Mouse (Mus musculus) heart, postnatal 36 days (tissue): ENCODE data around the gene Rasa3. TPM values are rescaled to one million over a fixed set of nuclear protein-coding genes. Genes with fewer than 3 reads are reported as not detected.

Experiments used
- DNase-seq, 2 experiments: peaks; one replicate each; pipeline ENCODE4 v3.0.0; 2021 to 2022
- intact Hi-C: fragments of 180-260 bp; cut with DNase I; formaldehyde crosslinking; loops from one replicate; pipeline ENCODE4 v1.15.1; 2025
- total RNA-seq, 2 experiments: library from RNA; stranded (reverse); gene quantifications; 2 replicates each; pipeline ENCODE4 v1.2.3; 2021

The Rasa3 gene
- total RNA-seq, 2 experiments from 2014 or later = 18.0 to 21.1 TPM

DNA sequence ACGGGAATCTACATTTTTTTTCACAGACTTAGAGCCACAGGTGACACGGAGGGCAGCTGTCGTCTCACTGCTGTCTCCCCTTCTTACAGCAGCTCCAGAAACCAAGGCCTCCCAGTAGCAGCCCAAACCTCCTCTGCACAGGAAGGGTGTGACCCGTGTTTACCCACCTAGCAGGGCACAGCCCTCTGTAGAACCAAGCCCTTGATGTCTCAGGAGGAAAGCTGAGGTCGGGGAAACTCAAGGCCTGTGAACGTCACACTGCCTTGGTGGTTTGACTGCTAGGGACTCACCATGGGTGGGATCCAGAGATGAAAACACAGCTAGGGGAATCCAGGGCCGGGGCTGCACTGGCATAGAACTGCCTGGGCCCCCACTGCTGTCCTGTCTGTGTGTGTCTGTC is 9.0 kb upstream of the Rasa3 start:
- no peak for DNase-seq
- intact Hi-C loops = no loop called here

DNA sequence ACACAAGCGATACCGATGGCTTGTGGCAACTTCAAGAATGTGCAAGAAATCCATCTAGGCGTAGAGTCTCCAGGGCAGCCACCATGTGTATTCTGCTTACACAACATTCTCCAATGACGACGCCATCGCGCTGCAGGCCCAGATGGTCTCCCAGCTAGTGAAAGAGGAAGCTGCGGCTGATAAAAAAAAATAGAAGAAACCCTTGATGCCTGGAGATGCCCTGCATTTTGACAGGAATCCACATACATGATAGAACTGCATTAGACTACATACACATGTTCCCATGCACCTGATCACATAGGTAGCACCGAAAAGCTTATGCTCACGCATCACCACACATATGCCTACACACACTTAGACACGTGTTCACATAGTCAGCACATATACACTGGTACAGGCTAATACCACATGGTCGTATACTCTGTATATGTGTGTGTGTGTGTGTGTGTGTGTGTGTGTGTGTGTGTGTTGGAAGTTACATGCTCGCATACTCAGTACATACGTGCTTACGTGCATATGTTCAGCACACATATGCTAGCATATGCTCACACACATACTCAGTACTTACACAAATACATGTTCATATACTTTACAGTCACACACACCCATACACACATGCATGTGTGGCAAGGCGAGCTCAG is 8.4 kb upstream of the Rasa3 start:
- DNase-seq = no peak
- intact Hi-C loops = no loop called here

DNA sequence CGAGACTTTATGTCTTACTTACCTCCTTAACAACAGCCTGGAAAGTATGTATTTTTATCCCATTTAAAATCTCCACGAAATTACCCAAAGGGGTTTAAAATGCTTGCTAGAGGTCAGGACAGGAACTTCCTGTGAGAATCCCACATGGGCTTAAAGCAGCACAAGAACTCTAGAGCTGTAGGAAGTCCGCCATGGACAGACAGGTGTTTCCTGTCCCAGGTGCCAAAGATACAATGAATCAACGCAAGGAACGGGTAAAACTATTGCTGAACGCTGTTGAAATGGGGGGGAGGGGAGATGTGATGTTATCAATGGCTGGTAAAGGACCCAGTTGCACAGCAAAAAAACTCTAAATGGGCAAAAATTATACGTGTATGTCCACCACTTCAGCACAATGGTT is 6.7 kb upstream of the Rasa3 start:
- intact Hi-C loops = loop anchor here (5.0 kb wide), 1 partner anchor 192 kb away; the partner anchor contains the start of gene Gas6
- DNase-seq = no peak

DNA sequence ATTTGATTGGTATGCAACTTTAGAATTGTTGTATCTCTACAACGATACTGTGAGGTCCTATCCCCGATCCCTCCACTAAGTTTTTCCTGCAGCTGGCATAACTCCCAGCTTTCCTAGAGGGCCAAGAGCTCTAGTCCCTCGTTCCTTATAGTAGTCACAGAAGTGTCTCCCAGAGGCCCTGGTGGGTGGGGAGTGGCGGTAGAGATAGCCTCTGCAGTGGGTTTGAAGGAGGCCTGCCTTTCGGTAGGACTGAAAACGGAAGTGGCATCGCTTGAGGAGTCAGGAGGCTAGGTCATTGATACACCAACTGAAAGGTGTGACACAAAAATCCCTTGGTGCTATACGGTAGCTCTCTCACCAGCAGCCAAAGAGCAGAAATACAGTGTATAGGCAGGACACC is 779 bp upstream of the Rasa3 start:
- no peak for DNase-seq
- intact Hi-C loops = no loop called here

DNA sequence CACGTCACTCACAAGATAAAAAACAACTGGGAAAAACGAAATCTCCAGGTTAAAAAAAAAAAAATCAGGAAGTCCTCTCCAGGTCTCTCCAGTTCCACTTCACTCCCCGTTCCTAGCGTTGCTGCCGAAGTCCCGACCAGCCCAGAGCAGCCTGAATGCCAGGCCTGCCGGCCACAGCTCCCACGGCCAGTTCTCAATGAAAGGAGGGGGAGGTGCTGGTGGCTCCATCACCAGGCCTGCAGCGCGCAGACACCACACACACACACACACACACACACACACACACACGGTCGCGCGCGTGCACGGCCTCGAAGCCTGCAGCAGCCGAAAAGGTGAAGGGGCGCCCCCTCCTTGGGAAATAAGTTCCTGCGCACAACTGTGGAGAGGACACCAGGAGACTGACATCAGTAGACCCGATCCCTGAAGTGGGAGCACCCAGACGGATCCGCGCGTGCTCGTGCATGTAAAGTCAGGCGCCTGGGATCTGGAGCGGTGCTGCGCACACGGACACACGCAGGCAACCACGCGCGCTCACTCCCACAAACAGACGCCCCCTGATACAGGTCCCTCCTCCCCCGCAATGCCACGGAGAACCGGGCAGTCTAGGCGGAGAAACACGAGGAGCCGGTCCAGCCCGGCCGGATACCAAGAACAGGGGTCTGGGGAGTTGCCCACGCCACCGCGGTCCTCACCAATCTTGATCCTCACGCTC is 546 bp downstream of the Rasa3 start:
- DNase-seq = peak; percentile 67 to 70
- intact Hi-C loops = loop anchor here (2.0 kb wide), 2 partner anchors 52 to 126 kb away; no protein-coding TSS in a partner anchor

DNA sequence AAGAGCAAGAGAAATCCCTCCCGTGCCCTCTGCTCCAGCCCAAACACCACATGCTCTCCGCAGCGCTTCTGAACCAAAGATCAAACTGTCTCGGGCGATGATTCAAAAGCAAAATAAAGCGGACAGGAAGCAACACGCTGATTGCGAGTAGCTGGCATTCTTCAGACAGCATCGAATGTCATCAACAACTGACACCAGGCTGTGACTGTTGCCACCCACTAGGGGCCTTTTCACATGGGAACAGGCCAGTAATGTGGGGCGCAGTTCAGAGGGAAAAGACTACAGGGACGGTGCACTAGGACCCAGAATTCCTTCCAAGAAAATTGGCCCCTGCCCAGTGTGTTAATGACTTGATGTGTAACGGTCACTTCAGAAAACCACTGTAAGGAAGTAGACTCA is 1.1 kb downstream of the Rasa3 start:
- peak; percentile 64 to 74 for DNase-seq
- intact Hi-C loops = loop anchor here (2.0 kb wide), 2 partner anchors 52 to 126 kb away; no protein-coding TSS in a partner anchor

DNA sequence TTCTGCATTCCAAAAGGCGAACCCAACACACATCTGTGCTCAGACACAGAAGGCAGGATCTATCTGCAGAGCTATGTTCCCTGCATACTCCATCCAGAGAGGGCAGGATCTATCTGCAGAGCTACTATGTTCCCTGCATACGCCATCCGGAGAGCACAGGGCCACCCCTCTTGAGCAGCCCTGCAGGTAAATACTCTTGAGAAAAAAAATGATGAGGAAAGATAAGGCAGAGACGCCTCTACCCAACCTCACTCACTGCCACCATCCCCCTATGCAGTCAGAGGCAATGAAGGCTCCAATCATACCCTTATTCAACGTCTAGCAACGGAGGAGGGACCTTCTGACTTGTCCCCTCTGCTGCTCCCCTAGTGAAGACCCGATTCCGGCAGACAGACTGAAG is 1.9 kb downstream of the Rasa3 start:
- DNase-seq = no peak
- intact Hi-C loops = loop anchor here (2.0 kb wide), 2 partner anchors 25 to 73 kb away; no protein-coding TSS in a partner anchor

DNA sequence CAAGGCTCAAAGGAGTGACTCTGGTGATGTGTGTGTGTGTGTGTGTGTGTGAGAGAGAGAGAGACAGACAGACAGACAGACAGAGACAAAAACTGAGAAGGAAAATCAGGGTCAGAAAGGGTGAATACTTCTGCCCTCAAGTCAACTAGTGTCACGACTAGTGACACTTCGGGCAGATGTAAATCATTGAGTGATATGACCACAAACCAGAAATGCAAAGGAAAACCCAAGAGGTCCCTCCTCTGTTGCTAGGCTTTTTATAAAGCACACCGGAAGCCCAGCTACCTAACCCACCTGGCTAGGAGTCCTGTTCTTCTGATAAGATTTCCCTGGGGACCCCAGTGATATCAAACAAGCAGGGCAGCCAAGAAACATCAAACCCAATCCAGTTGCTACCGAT is 2.3 kb downstream of the Rasa3 start:
- no peak for DNase-seq
- intact Hi-C loops = loop anchor here (2.0 kb wide), 2 partner anchors 24 to 72 kb away; no protein-coding TSS in a partner anchor

DNA sequence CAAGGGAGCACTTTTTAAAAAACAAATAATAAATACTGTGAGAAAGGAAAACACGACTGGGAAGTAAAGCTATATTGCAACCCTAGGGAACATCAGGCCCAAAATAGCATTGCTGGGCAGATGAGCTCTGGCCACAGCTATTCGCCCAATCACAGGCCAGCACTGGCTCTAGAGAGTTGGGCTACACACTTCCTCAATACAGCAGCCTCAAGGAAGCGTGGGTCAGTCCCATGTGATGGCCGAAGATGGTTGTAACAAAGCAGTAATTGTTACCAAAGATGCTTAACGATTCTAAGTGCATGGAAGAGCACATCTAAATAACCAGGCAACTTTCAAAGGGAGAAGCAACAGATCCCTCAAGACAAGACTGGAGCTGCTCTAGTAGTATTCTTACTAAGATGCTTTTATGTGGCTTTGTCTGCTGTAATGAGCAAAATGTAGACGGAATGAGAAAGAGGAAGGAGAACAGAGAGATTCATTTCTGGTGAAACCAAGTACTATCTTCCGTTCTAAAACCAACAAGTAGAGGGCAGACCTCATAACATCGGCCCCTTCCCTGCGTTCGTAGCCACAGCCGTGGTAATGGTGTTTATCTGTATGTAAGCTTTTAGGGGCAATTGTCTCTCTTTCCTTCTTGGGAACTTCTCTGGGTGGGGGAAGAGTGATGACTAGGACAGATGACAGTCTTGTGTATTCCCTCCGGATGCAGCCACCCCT is 3.0 kb downstream of the Rasa3 start:
- DNase-seq = peak; percentile 50 to 57
- intact Hi-C loops = loop anchor here (2.0 kb wide), 2 partner anchors 24 to 72 kb away; no protein-coding TSS in a partner anchor

DNA sequence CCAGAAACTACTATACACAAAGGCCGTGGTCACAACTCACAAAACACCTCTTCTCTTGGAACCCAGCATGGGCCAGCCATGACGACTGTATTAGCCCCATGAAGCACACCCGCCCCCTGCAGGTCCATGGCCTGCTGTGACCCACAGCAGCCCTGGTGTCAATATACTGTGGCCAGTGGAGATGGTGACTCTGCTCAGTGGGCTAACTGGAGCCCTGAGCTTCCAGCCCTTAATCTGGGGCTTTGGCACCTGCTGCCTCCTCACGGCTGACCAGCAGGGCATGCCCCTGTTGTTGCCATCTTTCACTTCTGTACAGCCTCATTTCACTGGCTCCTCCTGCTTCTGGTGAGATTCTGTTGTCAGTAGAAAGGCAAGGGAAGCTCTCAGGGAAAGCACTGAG is 4.2 kb downstream of the Rasa3 start:
- DNase-seq = peak in 1 of 2 experiments; percentile 55
- intact Hi-C loops = no loop called here

DNA sequence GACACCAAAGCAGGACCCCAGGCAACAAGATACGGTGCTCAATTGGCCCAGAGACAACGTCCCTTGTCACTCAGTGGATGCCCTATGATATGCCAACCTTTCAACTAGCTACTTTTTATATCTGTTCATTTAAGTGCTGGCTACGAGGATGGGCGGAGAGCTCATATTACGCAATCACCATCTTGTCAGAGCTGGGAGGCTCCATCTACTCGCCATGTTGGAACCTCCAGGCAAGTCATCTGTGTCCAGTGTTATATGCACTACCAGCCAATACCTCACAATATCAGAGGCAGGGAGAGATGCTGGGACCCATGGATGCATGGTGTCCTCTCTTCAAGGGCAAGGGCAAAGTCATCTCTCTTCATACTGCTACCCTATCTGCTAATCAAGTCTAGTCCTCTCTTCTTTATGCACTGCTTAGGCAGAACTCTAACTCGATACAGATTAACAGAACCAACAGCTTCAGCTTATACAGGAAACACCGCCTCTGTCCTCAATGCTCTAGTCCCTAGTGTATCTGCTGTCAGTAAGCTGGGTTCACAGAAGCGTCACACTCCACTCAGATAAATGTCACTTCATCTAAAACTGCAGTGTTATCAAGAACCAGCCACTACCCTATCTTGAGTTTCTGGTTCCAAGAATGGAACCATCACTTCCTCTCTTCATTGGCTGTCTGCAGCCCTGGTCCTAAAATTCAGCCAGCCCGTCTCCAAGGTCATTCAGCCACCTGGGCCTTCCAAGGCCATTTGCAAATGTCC is 6.0 kb downstream of the Rasa3 start:
- DNase-seq = no peak

DNA sequence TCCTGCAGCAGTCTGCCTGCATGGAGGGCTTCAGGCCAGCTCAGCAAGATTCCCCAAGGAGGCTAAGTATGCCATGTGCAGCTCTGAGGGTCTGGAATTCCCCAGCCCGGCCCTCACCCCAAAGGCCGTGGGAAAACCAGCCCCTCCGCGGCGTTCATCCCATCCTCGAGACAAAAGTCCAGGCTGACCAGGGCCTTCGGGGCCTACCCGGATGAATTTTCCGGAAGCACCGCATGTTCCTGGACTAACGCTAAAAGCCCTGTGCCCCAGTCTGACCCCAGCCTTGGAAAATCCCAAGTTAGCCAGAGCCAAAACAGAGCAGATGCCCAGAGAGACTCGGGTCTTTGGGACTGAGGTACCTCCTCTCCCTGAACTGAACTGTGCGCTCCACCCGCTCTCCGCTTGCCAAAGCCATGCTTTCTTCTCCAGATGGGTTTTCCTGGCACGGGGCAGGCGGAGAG is 7.4 kb downstream of the Rasa3 start:
- DNase-seq = peak; percentile 51 to 53
- intact Hi-C loops = no loop called here

More for the DNA sequence above, 6.0 kb downstream of the Rasa3 start:
- intact Hi-C loops = no loop called here

DNA sequence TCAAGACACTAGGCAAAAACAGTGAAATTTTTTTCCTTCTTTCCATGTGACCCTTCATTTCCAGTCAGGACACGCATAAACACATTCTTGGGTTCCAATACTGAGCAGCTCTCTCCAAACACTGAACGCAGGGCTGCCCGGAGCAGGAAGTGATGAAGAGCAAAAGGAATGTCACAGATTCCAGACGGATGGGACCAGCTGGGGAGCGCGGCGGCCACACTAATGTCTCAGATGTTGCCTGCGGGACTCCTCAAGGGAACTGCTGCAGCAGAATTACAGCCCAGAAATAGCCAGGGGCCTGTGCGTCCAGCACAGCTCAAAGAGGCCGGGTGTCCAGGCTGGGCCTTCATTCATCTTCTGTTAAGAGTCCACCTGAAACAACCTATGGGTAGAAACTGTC is 9.0 kb downstream of the Rasa3 start:
- intact Hi-C loops = no loop called here
- DNase-seq = peak; percentile 65 to 69

DNA sequence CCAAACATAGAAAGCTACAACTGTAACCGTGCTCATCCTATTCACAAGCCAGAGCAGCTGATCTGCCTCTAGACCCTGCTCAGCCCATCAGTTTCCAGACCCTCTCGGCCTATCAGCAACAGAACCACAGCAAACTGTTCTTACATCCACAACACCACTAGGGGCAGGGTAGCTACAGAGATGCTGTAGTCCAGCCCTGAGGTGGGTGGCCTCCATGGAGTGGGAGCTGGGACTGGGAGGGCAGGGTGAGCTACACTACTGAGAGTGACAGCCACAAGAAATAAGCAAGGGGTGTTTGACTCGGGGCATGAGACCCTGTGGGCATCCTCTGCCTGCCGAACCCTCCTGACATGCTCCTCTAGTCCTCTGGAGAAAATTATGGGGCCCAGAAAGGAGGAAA is 9.5 kb downstream of the Rasa3 start:
- no peak for DNase-seq
- intact Hi-C loops = no loop called here

DNA sequence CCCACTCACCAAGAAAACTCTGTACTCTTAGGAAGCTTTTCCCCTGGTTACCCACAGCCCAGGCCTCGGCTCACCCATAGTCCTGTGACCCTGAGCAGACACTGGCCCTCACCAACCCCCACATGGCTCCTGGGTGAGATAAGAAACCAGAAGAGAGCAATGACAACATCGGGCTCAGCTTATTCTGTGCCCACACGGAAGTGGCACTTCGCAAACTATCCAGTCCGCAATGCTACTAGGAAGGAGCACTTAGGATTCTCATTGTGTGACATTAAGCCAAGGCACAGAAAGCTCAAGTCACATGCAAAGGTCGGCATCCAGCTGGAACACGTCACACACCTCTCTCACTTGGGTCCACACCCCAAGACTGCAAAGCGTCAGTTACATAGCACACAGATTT is 11.5 kb downstream of the Rasa3 start:
- intact Hi-C loops = no loop called here
- no peak for DNase-seq

DNA sequence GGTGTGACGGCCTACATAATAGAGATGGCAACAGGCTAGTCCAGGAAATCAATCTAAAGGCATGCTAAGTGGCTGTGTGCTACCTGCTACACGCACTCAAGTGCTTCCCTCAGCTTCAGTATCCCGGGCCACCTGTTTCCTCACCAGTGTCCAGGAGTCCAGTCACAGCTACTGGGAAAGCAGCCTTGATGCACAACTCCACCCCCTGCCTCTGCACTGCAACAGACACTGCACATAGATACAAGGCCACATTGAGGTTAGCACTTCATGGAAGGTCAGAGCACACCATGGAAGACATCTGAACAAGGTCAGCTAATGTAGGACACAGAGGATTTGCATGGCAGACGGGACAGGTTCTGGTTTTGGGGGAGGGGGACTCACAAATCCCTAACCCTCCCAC is 11.9 kb downstream of the Rasa3 start:
- intact Hi-C loops = no loop called here

DNA sequence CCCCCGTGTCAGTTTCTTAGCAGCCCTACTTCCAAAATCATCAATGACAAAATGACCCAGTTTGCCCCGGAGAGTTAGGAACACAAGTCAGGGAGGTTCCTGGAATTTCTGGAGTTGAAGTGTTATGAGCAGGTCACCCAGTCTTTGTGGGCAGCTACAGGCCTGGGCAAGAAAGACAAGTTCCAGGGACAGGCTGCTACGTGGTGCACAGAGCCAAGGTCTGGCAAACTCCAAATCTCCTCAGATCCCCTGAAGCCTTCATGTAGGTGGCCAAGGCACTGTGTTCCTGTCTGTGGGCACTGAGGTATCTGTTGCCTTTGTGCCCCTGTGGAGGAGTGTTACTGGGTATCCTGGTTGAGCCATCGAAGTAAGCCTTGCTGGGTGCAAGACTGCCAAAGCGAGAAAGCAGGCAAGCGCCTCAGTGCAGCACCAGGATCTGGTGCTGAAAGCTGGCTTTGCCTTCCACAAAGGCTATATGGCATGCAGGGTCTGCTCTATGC is 12.6 kb downstream of the Rasa3 start:
- intact Hi-C loops = no loop called here

More for the DNA sequence above, 11.9 kb downstream of the Rasa3 start:
- DNase-seq = no peak

DNA sequence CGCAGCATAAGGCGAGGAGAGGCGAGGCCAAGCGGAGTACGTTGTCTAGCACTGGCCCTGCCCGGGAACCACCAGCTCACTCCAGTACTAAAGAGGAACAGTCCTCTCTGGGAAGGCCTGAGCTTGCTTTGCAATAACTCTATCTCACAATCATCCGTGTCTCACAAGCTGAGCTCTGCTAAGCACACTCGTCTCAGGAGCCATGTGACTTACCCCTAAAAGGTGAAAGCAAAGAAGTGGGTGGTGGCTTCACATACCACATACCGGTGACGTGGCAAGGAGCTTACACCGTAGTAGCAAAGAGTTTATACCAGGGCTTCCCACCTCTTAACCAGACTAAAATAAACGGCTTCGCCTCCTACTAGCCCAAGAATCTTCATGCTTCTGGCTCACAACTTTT is 17.1 kb downstream of the Rasa3 start:
- DNase-seq = no peak
- intact Hi-C loops = no loop called here

More for the DNA sequence above, 12.6 kb downstream of the Rasa3 start:
- DNase-seq = no peak

DNA sequence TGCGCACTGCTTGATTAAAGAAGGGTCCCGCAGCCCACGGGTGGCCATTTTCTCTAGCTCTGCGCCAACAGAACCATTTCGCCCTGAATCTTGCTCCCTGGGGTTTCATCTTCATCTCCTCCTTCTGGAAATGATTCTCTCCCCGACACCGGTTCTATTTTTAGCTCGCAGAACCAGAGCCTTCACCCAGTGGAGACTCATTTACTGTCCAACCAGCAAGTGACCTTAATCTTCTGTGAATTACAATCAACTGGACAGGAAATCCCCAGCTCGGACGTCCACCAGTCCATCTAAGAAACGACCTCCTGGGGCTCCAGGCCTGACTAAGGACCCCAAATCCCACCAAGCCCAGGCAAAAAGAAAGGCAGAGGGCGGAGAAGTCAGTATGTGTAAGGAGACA is 19.9 kb downstream of the Rasa3 start:
- DNase-seq = no peak
- intact Hi-C loops = no loop called here

DNA sequence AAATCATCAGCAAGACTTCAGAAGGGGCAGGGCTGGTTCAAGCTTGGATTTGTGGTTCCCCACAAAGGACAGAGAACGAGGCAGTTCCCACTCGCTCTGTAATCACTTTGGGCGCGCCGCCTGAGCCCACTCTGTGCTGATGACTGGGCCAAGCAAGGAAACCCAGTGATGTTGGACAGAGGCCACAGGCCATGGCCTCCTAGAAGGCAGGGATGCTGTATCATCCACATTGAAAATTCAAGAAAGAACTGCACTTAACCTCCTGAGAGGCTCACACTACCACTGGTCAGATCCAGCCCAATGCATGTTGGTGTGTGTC is 22.4 kb downstream of the Rasa3 start:
- DNase-seq = no peak
- intact Hi-C loops = no loop called here
